Mouse (Mus musculus): Measurements from ENCODE around the gene Katna1.

DNA sequence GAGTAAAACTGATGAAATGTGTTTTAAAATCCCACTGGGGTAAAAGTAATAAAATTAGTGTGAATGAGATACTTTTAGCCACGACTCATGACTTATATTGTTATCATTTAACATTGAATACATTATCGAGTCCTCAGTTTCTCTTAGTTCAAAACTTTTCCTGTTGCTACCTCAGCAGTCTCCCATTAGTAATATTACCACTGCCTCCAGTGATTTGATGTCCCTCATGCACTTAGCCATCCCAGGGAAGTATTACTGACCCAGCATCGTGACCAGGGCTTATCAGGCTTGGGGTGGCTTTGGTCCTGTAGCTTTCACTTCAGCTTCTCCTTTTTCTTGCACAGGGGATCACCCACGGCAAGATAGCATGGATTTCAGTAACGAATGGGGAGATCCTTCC is 15.7 kb upstream of the Katna1 start:
- no peak for TF ChIP-seq POLR2A (IDR thresholded peaks at IDR 0.05; ENCODE audit: borderline replicate concordance, extremely low read depth, insufficient read depth, insufficient read length, poor library complexity, severe bottlenecking)
- TF ChIP-seq CTCF (IDR thresholded peaks at IDR 0.05; ENCODE audit: borderline replicate concordance, extremely low read depth, insufficient read depth, insufficient read length), result no peak
